Mouse (Mus musculus) heart, embryonic 12.5 days (tissue): Measurements from ENCODE around the gene Zfp260. TPM values are rescaled to one million over a fixed set of nuclear protein-coding genes. Genes with fewer than 3 reads are reported as not detected.

Experiments used
- ATAC-seq: fragments of 200-750 bp; cut with Nextera tagmentation; 2 replicates; pipeline ENCODE4 v1.8.0; 2017; ENCODE audit warnings: moderate TSS enrichment, moderate library complexity; ENCODE audit not compliant: insufficient number of reproducible peaks, low FRiP score
- H3K27ac ChIP-seq: fragments of 300-500 bp; sonication (generic); 2 replicates; pipeline ENCODE4 v1.5.1; 2016; ENCODE audit warnings: mild to moderate bottlenecking, moderate library complexity; ENCODE audit not compliant: poor library complexity, severe bottlenecking
- H3K27me3 ChIP-seq: fragments of 300-500 bp; sonication (generic); replicated peaks from 2 replicates; pipeline ENCODE4 v1.6.1; 2016; ENCODE audit warnings: mild to moderate bottlenecking, moderate library complexity
- H3K36me3 ChIP-seq: fragments of 300-500 bp; sonication (generic); 2 replicates; pipeline ENCODE4 v1.6.1; 2016; ENCODE audit warnings: mild to moderate bottlenecking, moderate library complexity
- H3K4me1 ChIP-seq: fragments of 300-500 bp; sonication (generic); replicated peaks from 2 replicates; pipeline ENCODE4 v1.6.1; 2016; ENCODE audit warnings: mild to moderate bottlenecking
- H3K4me2 ChIP-seq: fragments of 300-500 bp; sonication (generic); 2 replicates; pipeline ENCODE4 v1.6.1; 2016; ENCODE audit warnings: mild to moderate bottlenecking, moderate library complexity
- H3K4me3 ChIP-seq: fragments of 300-500 bp; sonication (generic); 2 replicates; pipeline ENCODE4 v1.5.1; 2016; ENCODE audit warnings: mild to moderate bottlenecking
- H3K9ac ChIP-seq: fragments of 300-500 bp; sonication (generic); 2 replicates; pipeline ENCODE4 v1.6.1; 2016; ENCODE audit warnings: mild to moderate bottlenecking, moderate library complexity
- H3K9me3 ChIP-seq: fragments of 300-500 bp; sonication (generic); replicated peaks from 2 replicates; pipeline ENCODE4 v1.6.1; 2016; ENCODE audit warnings: mild to moderate bottlenecking, moderate library complexity
- WGBS: fragments of 180-500 bp; shearing (Covaris S2); methylation state at CpG from one replicate; pipeline ENCODE4 v1.1.7; 2016; 5-methylcytosine and 5-hydroxymethylcytosine counted together
- polyA plus RNA-seq: library from polyadenylated mRNA; unstranded; fragments of >200 nt; fragmentation: Nextera tagmentation; extraction: Ambion mirVana; gene quantifications from 2 replicates; pipeline ENCODE4 v1.2.1, GENCODE M21; 2016

Gene Zfp260
- 90.8 and 93.5 TPM in 2 replicates for polyA plus RNA-seq

DNA sequence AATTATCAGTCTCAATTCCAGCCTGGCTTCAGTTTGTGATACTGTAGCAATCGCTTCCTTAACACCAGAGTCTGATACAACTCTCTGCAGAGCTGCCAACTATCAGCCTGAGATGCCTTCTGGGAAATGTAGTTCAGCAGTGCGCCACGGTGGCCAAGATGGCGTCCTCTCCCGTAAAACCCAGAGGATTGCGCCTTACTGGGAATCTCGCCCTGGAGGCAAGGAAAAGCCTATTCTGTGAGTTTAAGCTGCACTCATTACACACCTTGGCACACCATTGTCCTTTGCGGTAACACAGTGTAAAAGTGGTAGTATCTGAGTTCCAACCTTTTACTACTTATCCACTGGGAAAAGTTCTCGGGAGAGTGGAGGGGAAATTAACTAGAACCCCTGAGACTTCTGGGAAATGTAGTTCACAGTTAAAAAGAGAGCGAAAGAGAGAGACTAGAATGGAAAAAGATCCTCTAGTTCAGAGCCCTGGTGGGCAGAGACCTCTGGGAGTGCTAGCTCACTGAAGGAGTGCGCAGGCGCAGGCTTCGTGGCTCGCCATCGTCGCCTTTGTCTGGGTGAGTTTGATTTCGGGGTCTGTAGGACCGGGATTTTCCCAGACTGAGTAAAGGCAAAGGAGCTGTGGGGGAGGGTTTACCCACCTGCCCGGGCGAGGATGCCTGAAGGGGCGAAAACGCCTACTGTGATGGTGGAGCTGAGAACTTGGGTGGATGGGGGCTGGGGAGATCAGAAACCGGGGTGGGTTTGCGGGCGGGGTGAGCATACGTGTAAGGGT, at the start of gene Zfp260:
Gene Zfp260 (plus strand): TSS at position 132 of the 784 bp plus-strand sequence.
- H3K9ac ChIP-seq: peak within 1 kb of the TSS; percentile 82
- H3K36me3 ChIP-seq: peaks cover 28% of the 10 kb centered on the region
- H3K4me2 ChIP-seq: peak within 1 kb of the TSS; percentile 89
- H3K4me3 ChIP-seq: peak within 1 kb of the TSS; percentile 58
- peaks cover 33% of the 10 kb centered on the region for H3K4me1 ChIP-seq
- H3K27ac ChIP-seq: peak within 1 kb of the TSS; percentile 90
- under 1% methylated on average over 26 of the region's 26 CpGs for WGBS
- peak; percentile 82 for ATAC-seq
- H3K9me3 ChIP-seq: no peaks in the 10 kb centered on the region
- H3K27me3 ChIP-seq: no peaks in the 10 kb centered on the region

DNA sequence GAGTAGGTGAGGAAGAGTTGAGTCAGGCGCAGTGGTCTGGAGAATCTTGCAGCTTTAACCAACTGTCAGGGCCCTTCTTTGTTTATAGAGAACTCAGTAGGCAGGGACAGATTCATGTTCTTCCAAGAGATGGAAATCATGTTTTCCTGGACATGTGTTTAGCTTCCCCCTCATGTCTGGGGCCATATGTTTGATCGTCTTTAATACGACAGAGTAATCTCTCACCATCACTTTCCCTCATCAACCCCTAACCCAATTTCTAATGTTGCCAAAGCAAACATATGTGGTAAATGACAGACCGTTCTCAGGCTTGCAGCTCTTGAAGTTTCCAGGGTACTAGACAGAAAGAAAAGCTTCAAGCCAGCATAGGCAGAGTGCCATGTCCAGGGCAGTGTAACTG, 46.5 kb upstream of the Zfp260 start:
- no peak overlapping the region for H3K9ac ChIP-seq
- H3K36me3 ChIP-seq: peaks cover 5% of the 10 kb centered on the region; the same call in 1 of the 2 replicates
- H3K27me3 ChIP-seq: no peaks in the 10 kb centered on the region
- no peak overlapping the region for H3K27ac ChIP-seq
- no peak overlapping the region for H3K4me3 ChIP-seq
- peaks cover 11% of the 10 kb centered on the region for H3K4me1 ChIP-seq
- no peak for ATAC-seq
- H3K9me3 ChIP-seq: no peaks in the 10 kb centered on the region
- no peak overlapping the region for H3K4me2 ChIP-seq
- 55% methylated on average over 4 of the region's 4 CpGs for WGBS

DNA sequence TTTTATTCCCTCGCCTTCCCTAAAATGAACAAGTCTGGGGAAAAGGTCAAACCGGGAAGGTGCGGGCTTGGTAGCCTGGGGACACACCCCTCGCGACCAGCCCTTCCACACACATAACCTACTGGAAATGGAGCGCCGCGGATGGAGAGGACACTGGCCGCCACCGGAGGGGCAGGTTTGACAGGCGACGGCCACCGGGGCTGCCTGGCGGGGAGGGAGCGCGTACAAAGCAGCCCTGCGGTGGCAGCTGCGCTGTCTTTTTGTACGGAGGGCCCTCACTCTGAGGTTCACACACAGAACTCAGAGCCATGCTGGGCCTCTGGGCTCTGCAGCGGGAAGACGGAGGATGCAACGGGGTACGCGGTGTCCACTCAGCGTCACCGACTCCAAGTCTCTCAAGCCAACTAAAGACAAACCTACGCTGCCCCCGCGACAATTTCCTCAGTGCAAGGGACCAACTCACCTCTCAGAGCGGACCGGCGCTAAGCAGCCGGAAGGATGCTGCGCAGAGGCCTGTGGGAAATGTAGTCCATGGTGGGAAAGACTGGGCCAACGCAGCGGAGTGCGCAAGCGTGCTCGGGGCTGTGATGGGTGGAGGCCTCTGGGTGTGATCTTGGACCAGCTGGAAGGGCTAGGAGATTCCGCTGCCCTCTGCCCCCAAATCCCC, 43.6 kb upstream of the Zfp260 start, which contains the start of gene Zfp14:
Gene Zfp14 (minus strand): TSS at position 499 of the 667 bp plus-strand sequence.
- under 1% methylated on average over 40 of the region's 40 CpGs for WGBS
- Histone ChIP-seq H3K27me3 (no peaks in the 10 kb centered on the region), H3K9ac (peak within 1 kb of the TSS; percentile 84)

DNA sequence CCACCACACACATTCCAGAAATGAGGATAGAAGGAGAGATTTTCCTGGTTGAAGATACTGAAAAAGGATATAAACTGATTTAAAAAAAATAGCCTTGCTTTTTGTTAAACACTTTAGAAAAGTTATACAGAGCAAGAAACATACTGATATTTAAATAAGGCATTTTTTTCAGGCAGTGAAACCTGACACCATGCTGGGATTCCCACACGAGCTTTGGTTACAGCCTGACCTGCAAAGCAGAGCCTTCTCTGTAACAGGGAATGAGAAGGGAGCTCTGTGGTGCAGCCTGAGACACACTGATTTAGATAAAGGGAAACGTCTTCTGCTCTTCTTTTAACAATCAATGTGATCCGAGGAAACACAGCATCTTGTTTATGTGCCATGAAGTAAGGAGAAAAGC, 41.0 kb upstream of the Zfp260 start:
- ATAC-seq: no peak

More for the DNA sequence above, 43.6 kb upstream of the Zfp260 start, which contains the start of gene Zfp14:
- H3K4me2 ChIP-seq: peak within 1 kb of the TSS; percentile 95
- H3K4me1 ChIP-seq: peaks cover 11% of the 10 kb centered on the region
- H3K27ac ChIP-seq: peak within 1 kb of the TSS; percentile 83
- ATAC-seq: peak; percentile 97
- H3K4me3 ChIP-seq: peak within 1 kb of the TSS; percentile 79
- no peaks in the 10 kb centered on the region for H3K9me3 ChIP-seq
- H3K36me3 ChIP-seq: peaks cover 12% of the 10 kb centered on the region

DNA sequence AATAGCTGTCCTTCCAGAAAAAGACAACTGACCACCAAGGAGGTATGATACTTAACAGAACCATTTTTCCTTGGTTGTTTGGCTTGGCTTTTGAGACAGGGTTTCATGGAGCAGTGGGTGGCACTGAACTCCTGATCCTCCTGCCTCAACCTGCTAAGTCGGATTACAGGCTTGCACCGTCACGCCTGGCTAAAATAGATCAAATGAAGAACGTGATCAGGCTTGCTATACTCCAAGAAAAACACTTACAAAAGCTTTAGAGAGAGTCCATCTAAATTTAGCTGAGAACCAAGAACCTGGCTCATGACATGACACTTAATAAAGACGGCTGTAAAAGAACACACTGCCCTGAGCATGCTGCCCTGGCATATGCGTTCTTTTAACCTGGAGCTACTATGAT, 34.2 kb upstream of the Zfp260 start:
- no peak overlapping the region for H3K4me2 ChIP-seq
- no peak overlapping the region for H3K27ac ChIP-seq
- peaks cover 64% of the 10 kb centered on the region for H3K36me3 ChIP-seq
- H3K9ac ChIP-seq: no peak overlapping the region
- H3K4me3 ChIP-seq: no peak overlapping the region
- no peak for ATAC-seq
- WGBS: 60% methylated on average over 6 of the region's 6 CpGs
- H3K4me1 ChIP-seq: no peaks in the 10 kb centered on the region
- no peaks in the 10 kb centered on the region for H3K9me3 ChIP-seq
- no peaks in the 10 kb centered on the region for H3K27me3 ChIP-seq

More for the DNA sequence above, 41.0 kb upstream of the Zfp260 start:
- Histone ChIP-seq H3K9ac (no peak overlapping the region), H3K36me3 (peaks cover 25% of the 10 kb centered on the region), H3K27ac (no peak overlapping the region), H3K27me3 (no peaks in the 10 kb centered on the region), H3K9me3 (no peaks in the 10 kb centered on the region), H3K4me3 (no peak overlapping the region), H3K4me1 (peaks cover 8% of the 10 kb centered on the region), H3K4me2 (no peak overlapping the region)
- 4% methylated on average over 3 of the region's 3 CpGs for WGBS

DNA sequence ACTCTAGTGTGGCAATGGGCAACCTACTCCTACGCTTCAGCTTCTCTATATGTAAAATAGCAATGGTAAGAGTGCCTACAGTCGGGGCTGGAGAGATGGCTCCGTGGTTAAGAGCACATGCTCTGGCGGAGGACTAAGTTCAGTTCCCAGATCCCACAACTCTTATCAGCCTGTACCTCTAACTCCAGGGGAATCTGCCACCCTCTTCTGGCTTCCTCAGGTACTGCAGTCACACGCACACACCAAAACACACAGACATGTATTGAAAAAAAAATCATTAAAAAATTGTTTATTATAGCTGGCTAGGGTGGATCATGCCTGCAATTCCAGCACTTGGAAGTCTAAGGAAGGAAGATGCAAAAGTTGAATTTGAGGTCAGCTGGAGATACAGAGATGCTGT, 32.1 kb upstream of the Zfp260 start:
- H3K9ac ChIP-seq: no peak overlapping the region
- no peaks in the 10 kb centered on the region for H3K4me1 ChIP-seq
- no peak for ATAC-seq
- H3K9me3 ChIP-seq: no peaks in the 10 kb centered on the region
- H3K4me3 ChIP-seq: no peak overlapping the region
- H3K27me3 ChIP-seq: no peaks in the 10 kb centered on the region
- WGBS: 87% methylated on average over 5 of the region's 5 CpGs
- H3K27ac ChIP-seq: no peak overlapping the region
- no peak overlapping the region for H3K4me2 ChIP-seq
- H3K36me3 ChIP-seq: peaks cover 56% of the 10 kb centered on the region

DNA sequence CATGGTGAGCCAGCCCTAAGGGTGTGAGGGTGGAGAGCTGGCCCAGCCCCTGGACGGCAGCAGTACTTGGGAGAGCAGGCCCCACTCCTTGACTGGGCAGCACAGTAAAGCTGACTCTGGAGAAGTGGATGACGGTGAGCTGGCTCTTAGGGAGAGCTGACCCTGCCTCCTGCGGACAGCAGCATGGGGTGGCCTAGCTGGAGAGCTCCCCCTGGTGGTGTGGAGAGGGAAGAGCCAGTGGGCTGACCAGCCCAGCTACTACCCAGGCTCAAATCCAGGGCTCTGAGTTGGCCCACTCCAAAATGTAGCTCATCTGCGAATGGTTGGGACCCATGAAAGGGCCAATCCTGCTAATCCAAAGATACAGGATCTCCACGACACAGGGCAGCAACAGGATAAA, 30.0 kb upstream of the Zfp260 start:
- no peaks in the 10 kb centered on the region for H3K9me3 ChIP-seq
- 82% methylated on average over 5 of the region's 5 CpGs for WGBS
- H3K27ac ChIP-seq: no peak overlapping the region
- H3K4me3 ChIP-seq: no peak overlapping the region
- no peak overlapping the region for H3K4me2 ChIP-seq
- H3K36me3 ChIP-seq: peaks cover 62% of the 10 kb centered on the region
- no peak for ATAC-seq
- H3K4me1 ChIP-seq: no peaks in the 10 kb centered on the region
- no peak overlapping the region for H3K9ac ChIP-seq
- no peaks in the 10 kb centered on the region for H3K27me3 ChIP-seq

DNA sequence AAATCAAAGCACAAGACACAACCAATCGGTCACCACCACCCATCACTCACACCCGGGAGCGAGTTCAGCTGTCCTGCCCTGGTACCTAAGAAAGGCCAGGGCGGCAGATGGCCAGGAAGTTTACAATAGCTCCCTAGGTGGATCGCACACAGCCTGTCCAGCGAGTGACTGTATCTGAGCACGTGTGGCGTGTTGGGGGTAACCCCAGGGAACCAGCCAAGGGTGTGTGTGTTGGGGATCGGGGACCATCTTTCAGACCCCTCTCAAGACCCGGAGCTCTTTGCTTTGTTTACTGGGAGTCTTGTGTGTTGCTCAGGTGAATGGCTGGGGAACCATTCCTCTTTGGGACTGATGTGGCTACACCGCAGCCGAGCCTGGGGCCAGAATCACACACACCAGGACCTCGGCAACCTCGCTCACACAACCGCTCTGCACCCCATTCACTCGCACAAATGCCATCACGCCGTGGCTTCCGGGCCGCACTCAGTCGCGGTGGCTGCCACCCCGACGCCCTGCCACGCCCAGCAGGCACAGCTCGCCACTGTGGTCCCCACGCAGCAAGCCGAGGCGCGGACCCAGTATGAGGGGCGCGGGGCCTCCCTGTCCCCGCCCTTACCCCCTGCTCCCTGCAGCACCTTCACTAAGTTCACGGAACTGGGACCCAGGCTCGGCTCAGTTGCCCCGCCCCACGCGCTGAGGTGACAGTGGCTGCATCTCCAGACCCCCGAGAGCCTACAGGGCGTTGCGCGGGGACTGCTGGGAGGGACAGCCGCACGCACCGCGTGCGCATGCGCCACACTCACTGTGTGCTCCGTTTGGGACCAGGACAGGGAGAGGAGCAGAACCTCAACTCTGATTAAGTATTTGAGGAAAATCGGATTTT, 22.2 kb upstream of the Zfp260 start, which contains the start of gene Zfp82:
Gene Zfp82 (minus strand): TSS at position 755 of the 883 bp plus-strand sequence.
- peak; percentile 94 for ATAC-seq
- Histone ChIP-seq H3K4me3 (peak within 1 kb of the TSS; percentile 67), H3K9ac (peak within 1 kb of the TSS; percentile 79), H3K36me3 (peaks cover 25% of the 10 kb centered on the region), H3K4me2 (peak within 1 kb of the TSS; percentile 87), H3K27ac (peak within 1 kb of the TSS; percentile 15; the same call in 1 of the 2 replicates), H3K27me3 (no peaks in the 10 kb centered on the region), H3K4me1 (no peaks in the 10 kb centered on the region), H3K9me3 (no peaks in the 10 kb centered on the region)
- WGBS: under 1% methylated on average over 50 of the region's 50 CpGs

DNA sequence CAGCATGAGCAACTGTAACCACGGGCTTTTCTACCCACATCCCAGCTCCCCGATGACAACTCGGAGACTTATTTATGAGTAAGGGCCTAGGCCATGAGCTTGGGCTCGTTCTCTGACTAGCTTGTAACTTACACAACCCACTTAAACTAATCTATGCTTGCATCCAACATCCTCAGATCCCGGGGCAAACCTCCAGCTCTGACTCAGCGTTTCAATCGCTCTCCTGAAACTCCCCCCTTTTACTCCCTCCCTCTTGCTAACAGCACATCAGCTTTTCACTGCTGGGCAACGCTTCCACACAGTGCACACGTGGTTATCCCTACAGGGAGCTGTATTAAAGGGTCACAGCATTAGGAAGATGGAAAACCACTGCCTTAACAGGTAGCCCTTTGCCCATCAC, 8.1 kb upstream of the Zfp260 start:
- Histone ChIP-seq H3K4me2 (no peak overlapping the region), H3K9me3 (peaks cover 3% of the 10 kb centered on the region), H3K4me1 (peaks cover 11% of the 10 kb centered on the region), H3K27ac (no peak overlapping the region), H3K36me3 (peaks cover 31% of the 10 kb centered on the region), H3K27me3 (no peaks in the 10 kb centered on the region), H3K9ac (no peak overlapping the region), H3K4me3 (no peak overlapping the region)
- 86% methylated on average over 9 of the region's 9 CpGs for WGBS
- ATAC-seq: no peak

DNA sequence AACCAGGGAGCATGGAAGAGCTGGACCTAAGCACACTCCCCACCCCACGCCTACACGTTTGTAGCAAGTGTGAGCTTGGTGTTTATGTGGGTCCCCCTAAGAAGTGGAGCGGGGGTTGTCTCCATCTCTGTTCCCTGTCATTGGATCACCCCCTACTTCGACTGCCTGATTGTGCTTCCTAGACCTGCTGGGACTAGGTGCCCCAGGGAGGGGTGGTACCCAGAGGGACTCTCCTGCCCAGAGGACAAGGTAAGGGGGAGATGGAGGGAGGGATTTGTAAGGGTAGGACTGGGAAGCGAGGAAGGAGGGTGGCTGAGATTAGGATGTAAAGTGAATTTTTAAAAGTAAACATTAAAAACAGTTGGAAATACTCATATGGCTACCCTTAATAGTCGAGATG, 5.2 kb upstream of the Zfp260 start:
- peaks cover 15% of the 10 kb centered on the region for H3K4me1 ChIP-seq
- H3K36me3 ChIP-seq: peaks cover 26% of the 10 kb centered on the region
- H3K9ac ChIP-seq: peak overlapping the region; percentile 67
- H3K9me3 ChIP-seq: peaks cover 3% of the 10 kb centered on the region
- no peak overlapping the region for H3K27ac ChIP-seq
- no peaks in the 10 kb centered on the region for H3K27me3 ChIP-seq
- peak overlapping the region; percentile 71 for H3K4me3 ChIP-seq
- H3K4me2 ChIP-seq: peak overlapping the region; percentile 75
- ATAC-seq: no peak
- 26% methylated on average over 6 of the region's 6 CpGs for WGBS
